Mouse (Mus musculus): ENCODE data around the gene Fzd4.

GRCm38 (mm10) chr7:89363975-89364374, 40.2 kb upstream of the Fzd4 start:
- TF ChIP-seq CTCF (IDR thresholded peaks at IDR 0.05; ENCODE audit: low read depth, low read length) (no peak), POLR2A (IDR thresholded peaks at IDR 0.05; ENCODE audit: insufficient read depth, low read length) (no peak), EP300 (IDR thresholded peaks at IDR 0.05; ENCODE audit: insufficient read depth, low read depth, low read length) (no peak)
